ENCODE assay signal across 7 mouse cellular contexts in the genomic region with DNA sequence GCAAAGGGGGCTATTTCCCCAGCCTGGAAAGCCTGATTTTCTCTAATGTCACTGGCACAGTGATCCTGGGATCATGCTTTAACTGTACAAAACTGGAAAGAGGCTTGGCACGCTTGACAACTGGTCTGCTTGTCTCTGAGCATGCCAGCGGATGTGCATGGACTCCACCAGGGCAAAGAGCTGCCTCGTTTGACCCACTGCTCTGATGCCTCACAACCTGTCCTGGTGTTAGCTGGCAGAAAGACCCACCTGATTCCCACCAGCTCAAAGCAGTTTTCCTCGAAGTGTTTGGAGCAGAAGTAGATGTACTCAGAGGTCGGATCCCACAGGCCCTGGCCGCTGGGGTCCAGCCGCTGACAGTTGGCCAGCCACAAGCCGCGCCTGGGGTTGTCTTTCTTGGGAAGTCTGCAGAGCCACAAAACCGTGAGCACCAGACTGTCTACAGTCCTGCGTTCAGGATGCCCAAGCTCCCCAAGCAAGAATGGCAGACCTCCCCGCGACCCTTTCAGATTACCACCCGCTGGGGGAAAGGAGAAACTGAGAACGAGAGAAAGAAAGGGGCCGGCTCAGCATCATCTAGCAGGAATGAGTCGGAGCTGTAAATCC. TPM values are rescaled to one million over a fixed set of nuclear protein-coding genes. Genes with fewer than 3 reads are reported as not detected.
DNase-seq lines count a peak whose midpoint lies in the region; ATAC-seq lines count a peak whose summit lies in the region.

No protein-coding gene starts in this region.

- no peaks in the 10 kb centered on the region for H3K9me3 ChIP-seq in forebrain, embryonic 13.5 days (replicated peaks)
- no peaks in the 10 kb centered on the region for H3K9me3 ChIP-seq in midbrain, embryonic 16.5 days (replicated peaks; ENCODE audit: control insufficient read depth, low read length, poor library complexity, severe bottlenecking)

- no peaks in the 10 kb centered on the region for H3K27me3 ChIP-seq in forebrain, embryonic 13.5 days
- H3K27me3 ChIP-seq in midbrain, embryonic 16.5 days (ENCODE audit: control insufficient read depth, insufficient read depth, low read depth, low read length) = no peaks in the 10 kb centered on the region

- H3K4me2 ChIP-seq in forebrain, embryonic 13.5 days = peak overlapping the region; percentile 95
- peak overlapping the region; percentile 96 for H3K4me2 ChIP-seq in midbrain, embryonic 16.5 days (ENCODE audit: low read length)

- peak; percentile 20 to 29 for DNase-seq in thymus, adult 18-20 months
- no peak for DNase-seq in thymus, postnatal 10 days (ENCODE audit: low spot score in 2 of 2)
- peak; percentile 37 to 55 for DNase-seq in kidney, postnatal 4 days
- DNase-seq in thymus, postnatal 25 days = no peak
- no peak for DNase-seq in layer of hippocampus, adult 9-11 months

- peak overlapping the region; percentile 96 for H3K27ac ChIP-seq in forebrain, embryonic 13.5 days
- H3K27ac ChIP-seq in midbrain, embryonic 16.5 days (ENCODE audit: low read length) = peak overlapping the region; percentile 98

- 0 out of 2 replicates have a peak, but pooled peaks have one; percentile 1 for ATAC-seq in forebrain, embryonic 13.5 days
- ATAC-seq in midbrain, embryonic 16.5 days = peak; percentile 16; the same call in 1 of the 2 replicates

- H3K9ac ChIP-seq in forebrain, embryonic 13.5 days = peak overlapping the region; percentile 90
- peak overlapping the region; percentile 91 for H3K9ac ChIP-seq in midbrain, embryonic 16.5 days (ENCODE audit: low read depth, low read length)

- peaks cover 40% of the 10 kb centered on the region for H3K36me3 ChIP-seq in forebrain, embryonic 13.5 days (ENCODE audit: poor library complexity, severe bottlenecking)
- peaks cover 26% of the 10 kb centered on the region for H3K36me3 ChIP-seq in midbrain, embryonic 16.5 days (ENCODE audit: control insufficient read depth, insufficient read depth, low read length)

- peaks cover 21% of the 10 kb centered on the region for H3K4me1 ChIP-seq in forebrain, embryonic 13.5 days
- peaks cover 14% of the 10 kb centered on the region for H3K4me1 ChIP-seq in midbrain, embryonic 16.5 days (ENCODE audit: control insufficient read depth, insufficient read depth, low read length)

- WGBS in forebrain, embryonic 13.5 days = 13% methylated on average over 17 of the region's 17 CpGs
- WGBS in midbrain, embryonic 16.5 days = 15% methylated on average over 17 of the region's 17 CpGs

- H3K4me3 ChIP-seq in forebrain, embryonic 13.5 days = peak overlapping the region; percentile 71
- peak overlapping the region; percentile 76 for H3K4me3 ChIP-seq in midbrain, embryonic 16.5 days (ENCODE audit: low read depth, low read length)

RNA-seq across cellular contexts. Expression of gene Thap7, which starts 0.9 kb away (rescaled TPM):
- 58.3 and 59.2 TPM in 2 replicates for polyA plus RNA-seq in forebrain, embryonic 13.5 days (2015; fragmentation: Nextera tagmentation; extraction: Ambion mirVana)
- polyA plus RNA-seq in midbrain, embryonic 16.5 days (2015; fragmentation: Nextera tagmentation; extraction: Ambion mirVana) = 60.7 and 62.7 TPM in 2 replicates

RNA-seq across cellular contexts. Expression of gene Lztr1, which starts 21.6 kb away (rescaled TPM):
- polyA plus RNA-seq in forebrain, embryonic 13.5 days (2015; fragmentation: Nextera tagmentation; extraction: Ambion mirVana) = 102 and 110 TPM in 2 replicates
- polyA plus RNA-seq in midbrain, embryonic 16.5 days (2015; fragmentation: Nextera tagmentation; extraction: Ambion mirVana) = 145 and 151 TPM in 2 replicates

RNA-seq across cellular contexts. Expression of gene Lrrc74b, which starts 31.0 kb away (rescaled TPM):
- 0.32 and 0.77 TPM in 2 replicates for polyA plus RNA-seq in forebrain, embryonic 13.5 days (2015; fragmentation: Nextera tagmentation; extraction: Ambion mirVana)
- polyA plus RNA-seq in midbrain, embryonic 16.5 days (2015; fragmentation: Nextera tagmentation; extraction: Ambion mirVana) = 1.3 and 2.0 TPM in 2 replicates

RNA-seq across cellular contexts. Expression of gene P2rx6, which starts 31.6 kb away (rescaled TPM):
- polyA plus RNA-seq in forebrain, embryonic 13.5 days (2015; fragmentation: Nextera tagmentation; extraction: Ambion mirVana) = 0.84 and 0.97 TPM in 2 replicates
- polyA plus RNA-seq in midbrain, embryonic 16.5 days (2015; fragmentation: Nextera tagmentation; extraction: Ambion mirVana) = 3.0 and 3.5 TPM in 2 replicates

RNA-seq across cellular contexts. Expression of gene Aifm3, which starts 40.7 kb away (rescaled TPM):
- polyA plus RNA-seq in forebrain, embryonic 13.5 days (2015; fragmentation: Nextera tagmentation; extraction: Ambion mirVana) = 8.6 and 10.4 TPM in 2 replicates
- 13.6 and 22.2 TPM in 2 replicates for polyA plus RNA-seq in midbrain, embryonic 16.5 days (2015; fragmentation: Nextera tagmentation; extraction: Ambion mirVana)

Comparison
In these comparisons a context has a peak if more than half of its experiments do, and no peak if none do; other contexts are left out.
1. DNase-seq: peak in thymus, adult 18-20 months (2 of 2) and kidney, postnatal 4 days (2 of 2); none in thymus, postnatal 10 days (0 of 2), thymus, postnatal 25 days (single experiment) and layer of hippocampus, adult 9-11 months (single experiment).